Mouse (Mus musculus): Measurements from ENCODE around the gene Tra2b. TPM values are rescaled to one million over a fixed set of nuclear protein-coding genes. Genes with fewer than 3 reads are reported as not detected.
"Not testable (repeated sequence)": the region's sequence is repeated elsewhere in the genome, so short reads cannot be mapped to it uniquely, and the experiment has no call there.

Gene Tra2b
- polyA plus RNA-seq, 1 experiment from 2014 or later: 323 TPM

DNA sequence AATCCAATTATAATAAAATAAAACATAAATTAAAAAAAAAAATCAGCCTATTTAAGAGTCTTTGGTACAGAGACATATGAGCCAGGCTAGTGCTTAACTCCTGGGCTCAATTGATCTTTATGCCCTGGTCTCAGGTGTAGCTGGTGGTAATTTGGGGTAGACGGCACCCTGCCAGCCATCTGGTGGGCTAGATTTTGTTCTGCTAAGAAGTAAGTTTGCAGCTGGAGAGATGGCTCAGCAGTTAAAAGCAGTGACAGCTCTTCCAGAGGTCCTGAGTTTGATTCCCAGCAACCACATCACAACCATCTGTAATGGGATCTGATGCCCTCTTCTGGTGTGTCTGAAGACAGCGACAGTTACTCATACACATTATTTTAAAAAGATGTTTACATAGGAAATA, 25.8 kb downstream of the Tra2b start:
- Histone ChIP-seq H3K27me3 (replicated peaks; ENCODE audit: control insufficient read depth, insufficient read depth, low read length) (no peaks in the 10 kb centered on the region), H3K4me2 (ENCODE audit: low read length) (no peak overlapping the region), H3K36me3 (ENCODE audit: control insufficient read depth, insufficient read depth, low read length) (peaks cover 49% of the 10 kb centered on the region), H3K4me3 (ENCODE audit: low read depth, low read length) (no peak overlapping the region), H3K9ac (ENCODE audit: low read length) (no peak overlapping the region), H3K27ac (ENCODE audit: low read depth, low read length) (no peak overlapping the region), H3K4me1 (ENCODE audit: control insufficient read depth, insufficient read depth, low read length) (no peaks in the 10 kb centered on the region), H3K9me3 (replicated peaks; ENCODE audit: control insufficient read depth, low read length) (no peaks in the 10 kb centered on the region)
- WGBS: 80% methylated on average over 2 of the region's 2 CpGs
- no peak for ATAC-seq
- DNase-seq (ENCODE audit: low spot score): no peak

DNA sequence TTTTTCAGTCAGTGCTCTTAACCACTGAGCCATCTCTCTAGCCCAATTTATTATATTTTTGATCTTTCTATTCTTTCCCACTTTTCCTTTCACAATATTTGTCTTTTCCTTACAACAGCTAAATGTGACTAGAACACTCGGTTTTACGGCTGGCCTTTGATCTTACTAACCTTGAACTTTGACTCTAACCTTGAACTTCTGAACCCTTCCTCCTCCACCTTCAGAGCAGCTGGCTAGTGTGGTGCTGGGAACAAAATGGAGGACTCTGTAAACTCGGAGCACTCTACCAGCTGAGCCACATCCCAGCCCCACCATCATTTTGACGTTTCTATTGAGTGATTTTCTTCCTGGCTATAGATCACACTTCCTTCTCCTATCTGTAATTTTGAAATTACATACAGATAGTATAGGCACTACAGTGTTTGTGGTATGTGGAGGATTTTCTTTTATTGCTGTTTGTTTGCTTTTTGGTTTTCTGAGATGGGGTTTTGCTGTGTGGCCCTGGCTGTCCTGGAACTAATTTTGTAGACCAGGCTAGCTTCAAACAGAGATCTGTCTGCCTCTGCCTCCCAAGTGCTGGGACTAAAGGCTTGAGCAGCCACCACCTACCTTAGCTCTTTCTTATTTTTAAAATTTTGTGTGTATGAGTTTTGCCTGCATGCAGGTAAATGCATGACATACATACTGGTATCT, 26.7 kb downstream of the Tra2b start:
- H3K27me3 ChIP-seq (replicated peaks; ENCODE audit: control insufficient read depth, insufficient read depth, low read length): no peaks in the 10 kb centered on the region
- H3K4me2 ChIP-seq (ENCODE audit: low read length): no peak overlapping the region
- no peak overlapping the region for H3K4me3 ChIP-seq (ENCODE audit: low read depth, low read length)
- ATAC-seq (no peak), DNase-seq (ENCODE audit: low spot score) (no peak)
- peaks cover 40% of the 10 kb centered on the region for H3K36me3 ChIP-seq (ENCODE audit: control insufficient read depth, insufficient read depth, low read length)
- no peak overlapping the region for H3K27ac ChIP-seq (ENCODE audit: low read depth, low read length)
- no peaks in the 10 kb centered on the region for H3K9me3 ChIP-seq (replicated peaks; ENCODE audit: control insufficient read depth, low read length)
- H3K4me1 ChIP-seq (ENCODE audit: control insufficient read depth, insufficient read depth, low read length): no peaks in the 10 kb centered on the region
- WGBS: 87% methylated on average over 4 of the region's 4 CpGs
- no peak overlapping the region for H3K9ac ChIP-seq (ENCODE audit: low read length)

GRCm38 (mm10) chr16:22238402-22238801, 27.4 kb downstream of the Tra2b start:
- not testable (repeated sequence) for H3K4me2 ChIP-seq (ENCODE audit: low read length); H3K9ac ChIP-seq (ENCODE audit: low read length); H3K27me3 ChIP-seq (replicated peaks; ENCODE audit: control insufficient read depth, insufficient read depth, low read length); H3K27ac ChIP-seq (ENCODE audit: low read depth, low read length); H3K4me1 ChIP-seq (ENCODE audit: control insufficient read depth, insufficient read depth, low read length); H3K4me3 ChIP-seq (ENCODE audit: low read depth, low read length); DNase-seq (ENCODE audit: low spot score); H3K9me3 ChIP-seq (replicated peaks; ENCODE audit: control insufficient read depth, low read length); ATAC-seq
- peaks cover 34% of the 10 kb centered on the region for H3K36me3 ChIP-seq (ENCODE audit: control insufficient read depth, insufficient read depth, low read length)
- 84% methylated on average over 4 of the region's 4 CpGs for WGBS

GRCm38 (mm10) chr16:22236814-22237213, 29.0 kb downstream of the Tra2b start:
- 93% methylated on average over 16 of the region's 16 CpGs for WGBS
- ATAC-seq: no peak
- no peak for DNase-seq (ENCODE audit: low spot score)

DNA sequence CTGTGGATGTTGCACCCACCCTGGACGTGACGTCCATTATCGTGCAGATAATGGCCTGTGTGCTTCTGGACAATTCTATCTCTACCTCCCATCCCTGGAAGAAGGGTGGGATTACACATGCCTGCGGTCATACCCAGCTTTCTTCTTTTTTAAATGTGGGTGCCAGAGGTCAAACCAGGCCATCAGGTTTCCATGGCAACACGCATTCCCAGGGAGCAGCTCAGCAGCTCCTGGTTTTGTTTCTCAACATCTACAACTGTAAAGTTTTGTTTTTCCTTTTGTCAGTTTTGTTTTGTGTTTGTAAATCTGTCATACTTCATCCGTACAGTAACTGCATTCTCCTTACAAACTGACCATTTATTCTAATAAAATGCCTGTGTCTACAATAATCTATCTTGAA, 31.3 kb downstream of the Tra2b start:
- Histone ChIP-seq H3K36me3 (ENCODE audit: control insufficient read depth, insufficient read depth, low read length) (no peaks in the 10 kb centered on the region), H3K9me3 (replicated peaks; ENCODE audit: control insufficient read depth, low read length) (no peaks in the 10 kb centered on the region), H3K4me2 (ENCODE audit: low read length) (no peak overlapping the region), H3K27me3 (replicated peaks; ENCODE audit: control insufficient read depth, insufficient read depth, low read length) (no peaks in the 10 kb centered on the region), H3K4me3 (ENCODE audit: low read depth, low read length) (no peak overlapping the region), H3K4me1 (ENCODE audit: control insufficient read depth, insufficient read depth, low read length) (no peaks in the 10 kb centered on the region), H3K27ac (ENCODE audit: low read depth, low read length) (no peak overlapping the region), H3K9ac (ENCODE audit: low read length) (no peak overlapping the region)
- 35% methylated on average over 6 of the region's 6 CpGs for WGBS
- DNase-seq (ENCODE audit: low spot score): no peak
- ATAC-seq: no peak

More at GRCm38 (mm10) chr16:22236814-22237213, 29.0 kb downstream of the Tra2b start:
- Histone ChIP-seq H3K9ac (ENCODE audit: low read length) (no peak overlapping the region), H3K4me1 (ENCODE audit: control insufficient read depth, insufficient read depth, low read length) (no peaks in the 10 kb centered on the region), H3K36me3 (ENCODE audit: control insufficient read depth, insufficient read depth, low read length) (peaks cover 18% of the 10 kb centered on the region), H3K27ac (ENCODE audit: low read depth, low read length) (no peak overlapping the region), H3K4me3 (ENCODE audit: low read depth, low read length) (no peak overlapping the region), H3K27me3 (replicated peaks; ENCODE audit: control insufficient read depth, insufficient read depth, low read length) (no peaks in the 10 kb centered on the region), H3K9me3 (replicated peaks; ENCODE audit: control insufficient read depth, low read length) (no peaks in the 10 kb centered on the region), H3K4me2 (ENCODE audit: low read length) (no peak overlapping the region)

DNA sequence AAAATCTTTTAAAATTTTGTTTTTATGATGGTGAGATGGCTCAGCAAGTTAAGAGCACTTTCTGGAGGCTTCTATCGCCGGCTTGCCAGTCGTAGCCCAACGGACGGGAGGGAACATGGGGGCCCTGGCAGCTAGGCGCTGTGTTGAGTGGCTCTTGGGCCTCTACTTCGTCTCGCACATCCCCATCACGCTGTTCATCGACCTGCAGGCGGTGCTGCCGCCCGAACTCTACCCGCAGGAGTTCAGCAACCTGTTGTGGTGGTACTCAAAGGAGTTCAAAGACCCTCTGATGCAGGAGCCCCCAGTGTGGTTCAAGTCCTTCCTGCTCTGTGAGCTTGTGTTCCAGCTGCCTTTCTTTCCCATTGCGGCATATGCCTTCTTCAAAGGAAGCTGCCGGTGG, 35.5 kb downstream of the Tra2b start:
- not testable (repeated sequence) for H3K27ac ChIP-seq (ENCODE audit: low read depth, low read length); H3K4me2 ChIP-seq (ENCODE audit: low read length); H3K27me3 ChIP-seq (replicated peaks; ENCODE audit: control insufficient read depth, insufficient read depth, low read length); ATAC-seq; H3K9me3 ChIP-seq (replicated peaks; ENCODE audit: control insufficient read depth, low read length); DNase-seq (ENCODE audit: low spot score); H3K4me1 ChIP-seq (ENCODE audit: control insufficient read depth, insufficient read depth, low read length); H3K9ac ChIP-seq (ENCODE audit: low read length); H3K36me3 ChIP-seq (ENCODE audit: control insufficient read depth, insufficient read depth, low read length); H3K4me3 ChIP-seq (ENCODE audit: low read depth, low read length)
- 74% methylated on average over 16 of the region's 16 CpGs for WGBS

DNA sequence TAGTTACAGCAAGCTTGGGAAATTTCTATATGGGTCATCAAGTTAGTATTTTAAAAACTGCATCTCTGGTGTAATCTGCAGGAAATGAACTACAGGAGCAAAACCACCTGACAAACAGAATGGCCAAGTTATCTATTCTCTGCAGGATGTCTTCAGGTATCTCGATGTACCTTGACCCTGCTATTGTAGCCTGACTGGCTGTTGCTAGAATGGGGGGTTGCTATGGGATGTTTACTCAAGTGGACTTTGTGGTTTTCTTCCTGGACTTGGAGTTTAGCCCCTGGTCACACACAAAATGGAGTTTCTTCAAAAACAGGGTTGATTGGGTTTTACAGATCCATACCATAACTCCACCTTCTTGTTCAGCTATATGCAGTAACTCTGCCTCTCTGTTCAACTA, 62.3 kb downstream of the Tra2b start:
- no peak overlapping the region for H3K27ac ChIP-seq (ENCODE audit: low read depth, low read length)
- H3K9ac ChIP-seq (ENCODE audit: low read length): no peak overlapping the region
- ATAC-seq (no peak), DNase-seq (ENCODE audit: low spot score) (no peak)
- no peaks in the 10 kb centered on the region for H3K9me3 ChIP-seq (replicated peaks; ENCODE audit: control insufficient read depth, low read length)
- H3K4me3 ChIP-seq (ENCODE audit: low read depth, low read length): no peak overlapping the region
- no peaks in the 10 kb centered on the region for H3K36me3 ChIP-seq (ENCODE audit: control insufficient read depth, insufficient read depth, low read length)
- H3K27me3 ChIP-seq (replicated peaks; ENCODE audit: control insufficient read depth, insufficient read depth, low read length): no peaks in the 10 kb centered on the region
- H3K4me1 ChIP-seq (ENCODE audit: control insufficient read depth, insufficient read depth, low read length): no peaks in the 10 kb centered on the region
- 97% methylated on average over 1 of the region's 1 CpGs for WGBS
- H3K4me2 ChIP-seq (ENCODE audit: low read length): no peak overlapping the region

DNA sequence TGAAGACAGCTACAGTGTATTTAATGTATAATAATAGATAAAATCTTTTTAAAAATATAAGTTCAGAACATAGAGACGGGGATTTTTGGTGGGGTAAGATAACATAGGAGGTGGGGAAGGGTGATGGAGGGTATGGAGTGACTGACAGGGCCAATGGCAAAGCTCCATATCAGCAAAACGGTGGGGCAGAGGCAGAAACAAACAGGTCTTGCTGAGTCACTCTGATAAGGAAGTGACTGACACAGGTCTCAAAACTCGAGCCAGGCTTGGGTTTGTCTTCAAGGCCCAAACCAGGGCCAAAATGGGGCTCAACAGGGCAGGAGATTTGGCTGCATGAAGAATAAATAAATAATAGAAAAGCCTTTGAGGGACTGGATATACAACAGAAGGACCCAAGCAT, 63.9 kb downstream of the Tra2b start:
- no peak for ATAC-seq
- no peak for DNase-seq (ENCODE audit: low spot score)

DNA sequence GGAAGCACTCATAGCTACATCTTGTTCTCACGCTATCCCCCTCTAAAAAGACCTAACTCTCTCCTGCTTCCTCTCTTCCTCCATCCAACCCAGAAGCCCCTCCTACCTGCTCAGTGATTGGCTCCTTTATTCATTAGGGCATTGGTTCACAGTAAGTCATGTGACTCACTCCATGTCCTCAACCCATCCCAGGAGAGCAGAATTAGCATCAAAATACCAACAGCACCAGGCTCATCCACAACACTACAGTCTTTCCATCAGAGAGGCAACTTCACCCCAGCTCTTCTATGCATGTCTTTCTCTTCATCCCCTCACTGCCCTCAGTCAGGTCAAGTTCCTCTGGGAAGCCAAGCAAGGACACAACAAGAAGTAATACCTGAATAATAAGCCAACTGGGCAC, 65.3 kb downstream of the Tra2b start:
- Histone ChIP-seq H3K9ac (ENCODE audit: low read length) (no peak overlapping the region), H3K4me2 (ENCODE audit: low read length) (no peak overlapping the region), H3K4me1 (ENCODE audit: control insufficient read depth, insufficient read depth, low read length) (no peaks in the 10 kb centered on the region), H3K27me3 (replicated peaks; ENCODE audit: control insufficient read depth, insufficient read depth, low read length) (no peaks in the 10 kb centered on the region), H3K9me3 (replicated peaks; ENCODE audit: control insufficient read depth, low read length) (no peaks in the 10 kb centered on the region), H3K4me3 (ENCODE audit: low read depth, low read length) (no peak overlapping the region), H3K27ac (ENCODE audit: low read depth, low read length) (no peak overlapping the region), H3K36me3 (ENCODE audit: control insufficient read depth, insufficient read depth, low read length) (no peaks in the 10 kb centered on the region)
- DNase-seq (ENCODE audit: low spot score) (no peak), ATAC-seq (no peak)
- 40% methylated on average over 1 of the region's 1 CpGs for WGBS

More for the DNA sequence above, 63.9 kb downstream of the Tra2b start:
- no peak overlapping the region for H3K27ac ChIP-seq (ENCODE audit: low read depth, low read length)
- no peaks in the 10 kb centered on the region for H3K36me3 ChIP-seq (ENCODE audit: control insufficient read depth, insufficient read depth, low read length)
- no peak overlapping the region for H3K9ac ChIP-seq (ENCODE audit: low read length)
- H3K4me1 ChIP-seq (ENCODE audit: control insufficient read depth, insufficient read depth, low read length): no peaks in the 10 kb centered on the region
- no peak overlapping the region for H3K4me3 ChIP-seq (ENCODE audit: low read depth, low read length)
- no peaks in the 10 kb centered on the region for H3K9me3 ChIP-seq (replicated peaks; ENCODE audit: control insufficient read depth, low read length)
- H3K4me2 ChIP-seq (ENCODE audit: low read length): no peak overlapping the region
- no peaks in the 10 kb centered on the region for H3K27me3 ChIP-seq (replicated peaks; ENCODE audit: control insufficient read depth, insufficient read depth, low read length)
- 75% methylated on average over 3 of the region's 3 CpGs for WGBS

All from forebrain, embryonic 14.5 days (tissue).